Mouse (Mus musculus) right cerebral cortex, postnatal 36 days (tissue): ENCODE measurements around the gene Hebp2.
"Not testable (repeated sequence)": the region's sequence is repeated elsewhere in the genome, so short reads cannot be mapped to it uniquely, and the experiment has no call there.

Source experiments
- DNase-seq, 2 experiments: peaks; one replicate each; pipeline ENCODE4 v3.0.0; 2022; ENCODE audit warnings: low spot score in 2 of 2, mixed read lengths in 1 of 2

The Hebp2 gene

DNA sequence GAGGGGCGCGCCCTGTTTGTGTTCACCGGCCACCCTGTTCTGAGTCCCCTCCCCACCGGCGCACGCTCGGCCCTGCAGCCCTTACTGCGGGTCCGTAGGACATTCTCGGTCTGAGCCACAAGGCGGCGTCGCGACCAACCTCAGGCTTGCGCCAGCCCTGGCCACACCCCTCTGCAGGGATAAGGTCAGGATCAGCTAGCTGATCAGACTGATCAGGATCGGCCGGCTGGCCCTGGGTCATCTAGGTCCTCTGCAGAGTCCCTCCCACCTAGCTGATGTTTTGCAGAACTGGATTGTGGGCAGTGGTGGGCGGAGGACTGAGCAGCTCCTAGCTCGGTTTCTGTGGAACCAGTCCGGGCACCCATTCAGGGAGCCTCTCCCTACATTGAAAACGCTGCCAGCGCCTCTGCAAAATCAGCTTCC lies at the start of gene Hebp2:
TSS of gene Hebp2 (minus strand) at position 264 of the 423 bp plus-strand sequence.
- DNase-seq: peak in 1 of 2 experiments; percentile 34

DNA sequence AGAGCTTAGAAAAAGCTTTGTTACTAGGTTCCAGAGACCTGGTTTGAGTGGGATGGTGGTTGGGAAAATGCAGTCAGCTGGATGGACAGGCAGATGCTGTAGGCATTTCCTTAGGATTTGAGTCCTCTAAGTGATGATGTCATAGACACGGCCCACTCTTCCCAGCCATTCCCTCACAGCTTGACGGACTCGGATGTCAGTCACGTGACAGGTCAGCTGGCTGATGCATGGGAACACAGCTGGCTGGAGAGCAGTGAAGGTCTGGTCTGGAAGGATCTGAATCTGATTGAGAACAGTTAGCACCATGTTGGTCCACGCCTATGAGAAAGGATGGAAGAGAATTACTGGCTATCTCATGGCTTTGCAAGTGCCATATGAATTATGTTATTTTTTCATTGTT lies 43.6 kb upstream of the Hebp2 start:
- DNase-seq: no peak

DNA sequence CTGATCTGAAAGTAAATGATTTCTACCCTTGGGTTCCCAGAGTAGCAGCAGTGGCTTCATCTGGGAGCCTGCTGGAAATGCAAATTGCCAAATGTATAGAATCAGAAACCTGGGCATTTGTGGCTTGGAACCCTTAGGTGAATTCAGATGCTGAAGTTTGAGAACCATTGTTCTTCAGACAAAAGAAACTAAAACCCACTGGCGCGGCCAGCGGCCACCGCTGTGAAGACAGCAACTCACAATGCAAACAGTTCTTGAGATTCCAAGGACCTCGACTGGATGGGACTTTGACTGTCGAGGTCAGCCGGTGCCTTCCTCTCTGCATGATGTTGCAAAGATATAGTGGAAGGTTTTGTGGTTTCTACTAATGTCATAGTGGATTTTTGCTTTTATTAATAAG lies 38.3 kb upstream of the Hebp2 start:
- no peak for DNase-seq

- DNase-seq: no peak
Measured at GRCm38 (mm10) chr10:18572581-18572980, 26.7 kb upstream of the Hebp2 start.

DNA sequence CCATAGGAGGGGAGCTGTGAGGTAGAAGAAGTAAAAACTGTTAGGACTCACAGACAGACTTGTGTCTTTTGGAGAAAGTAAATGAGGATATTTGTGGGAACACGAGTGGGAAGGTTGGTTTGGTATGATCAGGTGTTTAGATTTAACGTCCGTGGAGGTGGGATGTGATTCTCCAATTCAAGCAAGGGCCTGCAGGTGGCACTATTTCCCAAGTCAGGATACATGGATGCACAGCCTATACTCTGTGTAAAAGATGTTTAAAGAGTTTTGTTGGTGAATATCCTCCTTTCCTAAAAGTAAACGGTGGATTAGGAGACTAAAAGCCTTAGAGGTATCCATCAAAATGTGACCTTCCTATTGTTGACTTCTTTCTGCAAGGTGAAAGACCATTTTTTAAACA lies 17.1 kb upstream of the Hebp2 start:
- peak; percentile 26 to 39 for DNase-seq

DNA sequence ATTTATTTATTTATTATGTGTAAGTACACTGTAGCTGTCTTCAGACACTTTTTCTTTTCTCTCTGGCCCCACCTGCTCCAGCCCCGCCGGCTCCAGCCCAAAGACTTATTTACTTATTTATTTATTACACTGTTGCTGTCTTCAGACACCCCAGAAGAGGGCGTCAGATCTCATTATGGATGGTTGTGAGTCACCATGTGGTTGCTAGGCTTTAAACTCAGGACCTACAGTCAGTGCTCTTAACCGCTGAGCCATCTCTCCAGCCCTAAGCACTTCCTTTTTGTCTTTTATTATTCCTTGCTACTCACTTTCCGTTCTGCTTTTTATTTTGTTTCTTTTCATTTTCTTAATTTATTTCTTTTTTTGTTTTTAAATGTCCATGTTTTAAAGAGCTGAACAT lies 15.6 kb upstream of the Hebp2 start:
- DNase-seq: no peak

GRCm38 (mm10) chr10:18559076-18559475 lies 13.2 kb upstream of the Hebp2 start:
- DNase-seq: not testable (repeated sequence)

- DNase-seq: no peak
Measured at GRCm38 (mm10) chr10:18549321-18550216, 3.7 kb upstream of the Hebp2 start.

DNA sequence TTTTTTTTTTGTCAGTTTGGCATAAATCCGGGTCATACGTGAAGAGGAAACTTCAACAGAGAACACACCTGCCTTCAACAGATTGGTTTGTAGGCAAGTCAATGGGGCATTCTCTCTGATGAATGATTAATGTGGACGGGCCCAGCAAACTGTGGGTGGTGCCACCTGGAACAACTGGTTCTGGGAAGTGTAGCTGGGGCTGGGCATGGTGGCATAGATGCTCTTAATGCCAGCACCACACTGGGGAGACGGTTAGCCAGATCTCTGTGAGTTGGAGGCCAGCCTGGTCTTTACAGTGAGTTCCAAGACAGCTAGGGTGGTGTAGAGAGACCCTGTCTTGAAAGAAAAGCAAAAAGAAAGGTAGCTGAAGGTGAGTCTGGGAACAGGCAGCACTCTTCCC lies 1.5 kb upstream of the Hebp2 start:
- DNase-seq: no peak

DNA sequence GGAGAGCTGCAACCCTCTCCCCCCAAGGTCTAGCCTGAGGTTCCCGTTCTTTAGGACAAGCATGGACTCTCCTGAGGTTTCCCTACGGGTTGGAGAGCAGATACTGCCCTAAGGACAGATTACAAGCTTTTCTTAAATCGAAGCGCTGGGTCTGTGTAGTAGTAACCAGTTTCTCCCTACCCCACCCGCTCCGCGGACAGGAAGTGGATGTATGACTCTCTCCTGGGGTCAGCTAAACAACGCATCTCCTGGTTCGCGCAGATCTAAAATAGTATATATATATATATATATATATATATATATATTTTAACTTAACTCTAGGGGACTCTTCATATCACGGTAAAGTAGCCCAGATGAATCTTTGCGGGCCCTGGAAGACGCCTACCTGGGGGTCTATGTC lies 567 bp downstream of the Hebp2 start:
- DNase-seq: no peak

DNA sequence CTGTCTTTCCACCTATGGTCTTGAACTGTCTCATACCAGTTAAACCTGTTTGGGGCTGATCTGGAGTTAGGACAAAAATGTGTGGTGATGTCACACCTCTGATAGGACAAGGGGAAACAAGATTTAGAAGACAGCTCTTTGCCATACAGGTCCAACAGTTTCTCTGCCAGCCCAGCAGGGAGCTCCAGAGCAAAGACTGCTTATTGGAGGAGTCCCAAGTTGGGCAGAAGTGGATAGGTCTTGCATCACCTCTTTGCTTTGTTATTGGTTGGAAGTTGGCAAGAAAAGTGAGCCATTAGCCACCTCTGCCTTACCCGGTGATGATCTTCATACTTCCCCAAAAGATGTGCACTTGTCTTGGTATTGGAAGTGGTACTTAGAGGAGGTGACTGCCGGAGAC lies 9.0 kb downstream of the Hebp2 start:
- DNase-seq: no peak

DNA sequence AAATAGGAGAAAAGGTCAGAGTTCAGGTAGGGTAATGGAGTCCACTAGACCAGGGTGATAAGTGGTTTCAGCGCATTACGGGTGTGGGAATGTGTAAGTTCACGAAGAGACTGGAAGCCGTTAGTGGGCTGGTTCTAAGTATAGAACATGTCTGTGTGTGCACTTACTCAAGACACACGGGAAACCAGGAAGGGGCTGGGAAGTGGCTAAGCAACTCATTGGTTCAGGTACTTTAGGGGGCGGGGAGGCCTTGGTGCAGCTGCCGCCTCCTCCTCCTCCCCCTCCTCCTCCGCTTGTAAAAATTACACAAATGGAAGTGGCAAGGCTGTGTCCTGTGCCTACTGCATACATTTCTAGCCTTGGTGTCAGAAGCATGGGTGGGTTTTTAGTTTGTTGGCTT lies 13.6 kb downstream of the Hebp2 start:
- no peak for DNase-seq

DNA sequence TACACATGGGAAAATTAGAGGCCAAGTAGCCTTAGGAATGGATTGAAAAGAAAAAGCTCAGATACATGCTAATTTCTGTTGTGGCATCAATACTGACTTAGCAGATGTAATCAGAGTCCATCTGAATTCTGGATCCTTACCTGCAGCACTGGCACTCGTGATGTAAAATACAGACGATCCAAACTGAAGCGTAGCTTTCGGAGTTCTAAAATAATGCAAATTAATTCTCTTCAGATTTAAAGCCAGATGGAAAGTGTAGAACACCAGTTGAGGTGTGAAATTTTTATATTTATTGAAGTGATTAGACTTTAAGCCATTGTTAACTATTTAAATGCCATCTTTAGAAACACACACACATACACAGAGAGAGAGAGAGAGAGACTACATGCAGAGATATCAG lies 15.7 kb downstream of the Hebp2 start:
- DNase-seq: no peak

DNA sequence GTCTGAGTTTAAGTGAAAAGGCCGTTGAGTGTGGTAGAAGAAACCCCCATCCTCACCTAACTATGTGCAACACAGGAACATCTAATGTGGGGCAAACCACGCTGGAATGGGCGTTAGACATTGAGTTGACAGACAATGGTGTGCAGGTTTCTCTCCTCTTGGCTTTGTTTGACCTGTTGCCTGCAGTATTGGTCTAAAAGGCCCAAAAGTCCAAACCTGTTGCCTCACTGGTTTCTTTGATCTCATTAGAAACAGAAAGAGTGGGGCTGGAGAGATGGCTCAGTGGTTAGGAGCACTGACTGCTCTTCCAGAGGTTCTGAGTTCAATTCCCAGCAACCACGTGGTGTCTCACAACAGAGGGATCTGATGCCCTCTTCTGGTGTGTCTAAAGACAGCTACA lies 16.7 kb downstream of the Hebp2 start:
- DNase-seq: no peak

- no peak for DNase-seq
Measured at GRCm38 (mm10) chr10:18528475-18528874, 17.4 kb downstream of the Hebp2 start.

DNA sequence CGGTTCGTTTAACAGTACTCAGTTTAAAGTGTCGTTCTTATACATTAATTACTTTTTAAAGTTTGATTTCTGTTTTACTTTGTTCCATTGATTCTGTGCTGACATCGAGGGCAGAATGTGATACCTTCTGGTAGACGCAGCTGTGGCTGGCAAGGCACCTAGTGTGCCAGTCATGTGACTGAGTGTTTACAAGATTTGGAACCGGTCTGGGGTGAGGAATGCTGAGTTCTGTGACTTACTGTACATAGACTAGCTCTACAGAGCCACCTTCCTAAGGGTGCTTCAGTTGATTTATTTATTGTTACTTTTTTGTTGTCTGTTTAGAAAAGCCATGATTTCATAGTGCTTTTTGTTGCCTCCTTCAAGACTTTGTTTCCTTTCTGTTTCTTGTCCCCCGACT lies 18.1 kb downstream of the Hebp2 start:
- DNase-seq: no peak

- DNase-seq: no peak
Measured at GRCm38 (mm10) chr10:18526851-18527675, 18.8 kb downstream of the Hebp2 start.

DNA sequence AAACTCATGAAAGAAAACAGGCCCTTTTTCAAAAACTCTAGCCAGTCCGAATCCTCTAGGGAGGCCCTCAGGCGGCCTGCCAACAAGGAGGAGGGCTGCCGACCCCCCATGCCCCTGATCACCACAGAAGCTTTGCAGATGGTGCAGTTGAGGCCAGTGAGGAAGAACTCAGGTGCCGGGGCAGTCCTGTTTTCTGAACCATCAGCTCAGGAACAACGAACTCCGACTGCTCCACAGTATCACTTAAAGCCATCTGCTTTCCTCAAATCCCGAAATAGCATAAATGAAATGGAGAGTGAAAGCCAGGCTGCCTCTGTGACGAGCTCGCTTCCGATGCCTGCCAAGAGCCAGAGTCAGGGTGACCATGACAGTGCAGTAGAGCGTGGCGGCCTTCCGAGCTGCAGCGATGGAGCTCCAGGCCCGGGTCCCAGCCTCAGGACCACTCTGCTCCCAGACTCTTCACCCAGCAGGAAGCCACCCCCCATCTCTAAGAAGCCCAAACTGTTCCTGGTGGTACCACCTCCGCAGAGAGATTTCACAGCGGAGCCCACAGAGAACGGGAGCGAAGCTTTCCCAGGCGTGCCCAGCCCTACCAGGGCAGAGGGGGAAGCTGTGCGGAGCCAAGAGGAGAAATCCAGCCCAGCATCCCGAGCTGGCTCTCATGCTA lies 19.6 kb downstream of the Hebp2 start:
- DNase-seq: peak; percentile 50 to 67

- no peak for DNase-seq
Measured at GRCm38 (mm10) chr10:18525726-18526125, 20.1 kb downstream of the Hebp2 start.

DNA sequence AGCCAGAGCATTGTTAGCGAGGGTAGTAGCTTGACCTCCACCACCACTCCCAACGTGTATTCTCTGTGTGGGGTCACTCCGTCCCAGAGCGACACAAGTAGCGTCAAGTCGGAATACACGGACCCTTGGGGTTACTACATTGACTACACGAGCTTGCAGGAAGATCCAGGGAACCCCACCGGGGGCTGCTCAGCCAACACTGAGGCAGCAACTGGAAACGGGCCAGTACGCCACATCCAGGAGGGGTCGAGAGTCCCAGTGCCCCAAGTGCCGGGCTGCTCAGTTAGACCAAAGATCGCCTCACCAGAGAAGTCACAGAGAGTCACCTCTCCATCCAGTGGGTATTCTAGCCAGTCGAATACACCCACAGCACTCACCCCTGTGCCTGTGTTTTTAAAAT lies 20.6 kb downstream of the Hebp2 start:
- DNase-seq: no peak

GRCm38 (mm10) chr10:18522556-18522955 lies 23.3 kb downstream of the Hebp2 start:
- no peak for DNase-seq

DNA sequence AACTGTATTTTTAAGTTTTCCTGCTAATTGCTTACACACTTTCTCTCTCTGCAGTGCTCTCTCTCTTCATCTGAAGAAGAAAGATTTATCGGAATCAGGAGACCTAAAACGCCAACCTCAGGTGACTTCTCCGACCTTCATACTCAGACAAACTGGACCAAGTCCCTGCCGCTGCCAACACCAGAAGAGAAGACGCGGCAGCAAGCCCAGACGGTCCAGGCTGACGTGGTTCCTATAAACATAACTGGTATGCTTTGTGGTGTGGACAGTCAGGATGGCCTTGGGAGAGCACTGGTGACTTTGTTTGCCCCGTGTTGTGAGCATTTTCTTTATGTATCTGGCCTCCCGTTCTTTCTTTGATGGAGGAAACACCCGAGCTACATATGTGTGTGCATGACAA lies 34.4 kb downstream of the Hebp2 start:
- DNase-seq: no peak
